Mouse (Mus musculus): ENCODE measurements at regions not wholly inside any gene's neighbourhood (a gene's known extent, or its start where the extent isn't known, plus 50 kb on each side); places are given as distances from the start of the nearest gene placed in this dataset.
A peak's percentile ranks its signal among the peaks of the same experiment; 100 is the strongest.

DNA sequence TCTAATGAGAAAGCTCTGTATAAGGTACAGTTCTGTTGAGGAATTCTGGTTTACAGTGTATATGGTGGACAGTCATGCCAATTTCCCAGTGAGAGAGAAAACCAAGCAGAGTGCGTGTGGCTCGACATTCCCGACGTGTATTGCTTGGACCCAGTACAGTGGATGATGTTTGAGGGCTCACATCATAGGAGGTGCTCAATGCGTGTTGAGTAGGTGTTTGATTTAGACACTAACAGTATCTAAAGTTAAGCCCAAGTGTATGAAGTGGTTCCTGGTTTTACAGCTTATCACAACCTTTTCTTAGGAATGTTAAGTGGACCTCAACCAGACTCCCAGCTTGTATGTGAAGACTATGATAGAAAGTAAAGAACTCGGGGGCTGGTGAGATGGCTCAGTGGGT is 96.2 kb upstream of the Tpm1 start:
- TF ChIP-seq MYOG (IDR thresholded peaks at IDR 0.05; ENCODE audit: control insufficient read depth in 1 of 3, insufficient read depth in 1 of 3, insufficient read length in 2 of 3, low read depth in 2 of 3) (no peak), TCF12 (IDR thresholded peaks at IDR 0.05; ENCODE audit: insufficient read depth, poor library complexity, severe bottlenecking) (no peak), POLR2A (IDR thresholded peaks at IDR 0.05; ENCODE audit: insufficient read length, low read depth) (no peak), REST (IDR thresholded peaks at IDR 0.05; ENCODE audit: insufficient read depth, insufficient read length) (no peak), TCF3 (IDR thresholded peaks at IDR 0.05; ENCODE audit: insufficient read length, low read depth) (no peak), MYOD1 (IDR thresholded peaks at IDR 0.05; ENCODE audit: control insufficient read depth in 1 of 3, insufficient read length in 2 of 3, low read depth in 2 of 3) (no peak), CEBPB (IDR thresholded peaks at IDR 0.05; ENCODE audit: insufficient read depth, poor library complexity, severe bottlenecking) (no peak), MAX (IDR thresholded peaks at IDR 0.05; ENCODE audit: low read depth) (no peak)
- Histone ChIP-seq H3K4me3 (no peak overlapping the region), H3K4me2 (ENCODE audit: low read depth) (no peak overlapping the region), H3K36me3 (ENCODE audit: control insufficient read depth, insufficient read depth) (no peaks in the 10 kb centered on the region), H3K79me2 (ENCODE audit: control insufficient read depth, insufficient read depth) (no peaks in the 10 kb centered on the region), H3K27me3 (ENCODE audit: control insufficient read depth, insufficient read depth, insufficient read length) (no peaks in the 10 kb centered on the region), H3ac (ENCODE audit: control insufficient read depth, insufficient read length) (no peak overlapping the region)

DNA sequence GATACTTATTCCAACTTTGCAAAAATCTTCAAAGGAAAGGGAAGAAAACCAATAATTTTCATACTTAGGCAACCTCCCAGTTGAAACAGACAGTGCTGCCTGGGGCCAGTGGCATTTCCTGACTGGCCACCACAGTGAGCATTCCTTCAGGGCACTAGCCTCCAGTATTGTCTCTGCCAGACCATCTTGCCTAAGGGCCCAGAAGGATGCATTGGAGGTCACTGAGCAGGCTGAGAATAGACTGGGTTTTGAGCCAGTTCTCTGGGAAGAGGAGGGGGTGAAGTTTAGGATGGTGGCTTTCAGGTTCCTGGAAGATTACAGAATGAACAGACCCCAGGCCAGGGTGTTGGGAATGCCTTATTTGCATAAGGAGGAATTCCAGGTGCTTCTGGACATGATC is 95.3 kb upstream of the Tpm1 start:
- no peak overlapping the region for H3K4me2 ChIP-seq (ENCODE audit: low read depth)
- H3K27me3 ChIP-seq (ENCODE audit: control insufficient read depth, insufficient read depth, insufficient read length), result no peaks in the 10 kb centered on the region
- H3ac ChIP-seq (ENCODE audit: control insufficient read depth, insufficient read length), result no peak overlapping the region
- no peak for TF ChIP-seq MYOG (IDR thresholded peaks at IDR 0.05; ENCODE audit: control insufficient read depth in 1 of 3, insufficient read depth in 1 of 3, insufficient read length in 2 of 3, low read depth in 2 of 3)
- TF ChIP-seq POLR2AphosphoS2 (IDR thresholded peaks at IDR 0.05; ENCODE audit: insufficient read length, low read depth), result no peak
- TF ChIP-seq POLR2A (IDR thresholded peaks at IDR 0.05; ENCODE audit: insufficient read length, low read depth), result no peak
- no peak for TF ChIP-seq SRF (IDR thresholded peaks at IDR 0.05; ENCODE audit: control insufficient read depth, insufficient read length, low read depth)
- TF ChIP-seq REST (IDR thresholded peaks at IDR 0.05; ENCODE audit: insufficient read depth, insufficient read length), result no peak
- TF ChIP-seq MAX (IDR thresholded peaks at IDR 0.05; ENCODE audit: low read depth), result no peak
- no peak for TF ChIP-seq E2F4 (IDR thresholded peaks at IDR 0.05; ENCODE audit: insufficient read depth)
- no peak for TF ChIP-seq TCF3 (IDR thresholded peaks at IDR 0.05; ENCODE audit: insufficient read length, low read depth)
- no peak for TF ChIP-seq CEBPB (IDR thresholded peaks at IDR 0.05; ENCODE audit: insufficient read depth, poor library complexity, severe bottlenecking)
- TF ChIP-seq MYOD1 (IDR thresholded peaks at IDR 0.05; ENCODE audit: control insufficient read depth in 1 of 3, insufficient read length in 2 of 3, low read depth in 2 of 3), result no peak
- TF ChIP-seq TCF12 (IDR thresholded peaks at IDR 0.05; ENCODE audit: insufficient read depth, poor library complexity, severe bottlenecking), result no peak
- TF ChIP-seq USF1 (IDR thresholded peaks at IDR 0.05; ENCODE audit: low read depth), result no peak
- H3K36me3 ChIP-seq (ENCODE audit: control insufficient read depth, insufficient read depth), result no peaks in the 10 kb centered on the region
- H3K79me2 ChIP-seq (ENCODE audit: control insufficient read depth, insufficient read depth), result no peaks in the 10 kb centered on the region
- H3K4me3 ChIP-seq, result no peak overlapping the region

DNA sequence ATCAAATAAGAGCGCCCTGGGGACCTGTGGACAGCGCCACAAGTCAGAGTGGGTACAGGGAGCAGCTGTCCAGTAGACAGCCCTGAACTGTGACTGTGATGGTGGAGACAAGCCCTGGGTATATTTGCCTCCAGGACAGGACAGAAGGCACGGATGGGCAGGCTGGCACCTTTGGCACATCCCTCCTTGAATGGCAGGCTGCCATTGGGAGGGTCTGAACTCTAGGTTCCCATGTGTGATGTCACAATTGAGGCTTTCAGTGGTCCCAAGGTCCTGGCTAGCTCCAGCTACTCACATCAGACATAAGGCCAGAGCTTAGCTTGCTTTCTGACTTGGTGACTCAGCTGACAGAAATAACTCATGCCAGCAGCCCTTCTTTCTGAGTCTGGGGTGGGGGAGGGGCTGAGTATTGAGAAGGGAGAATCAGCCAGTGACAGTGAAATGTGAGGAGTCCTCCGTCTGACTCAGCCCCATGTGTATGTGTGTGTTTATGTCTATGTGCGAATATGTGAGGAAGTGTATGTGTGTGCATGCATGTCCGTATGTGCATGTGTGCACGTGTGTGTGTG is 91.2 kb upstream of the Tpm1 start:
- H3K79me2 ChIP-seq (ENCODE audit: control insufficient read depth, insufficient read depth), result no peaks in the 10 kb centered on the region
- H3K4me2 ChIP-seq (ENCODE audit: low read depth), result peak overlapping the region; percentile 52
- no peaks in the 10 kb centered on the region for H3K36me3 ChIP-seq (ENCODE audit: control insufficient read depth, insufficient read depth)
- TF ChIP-seq USF1 (IDR thresholded peaks at IDR 0.05; ENCODE audit: low read depth), result no peak
- TF ChIP-seq REST (IDR thresholded peaks at IDR 0.05; ENCODE audit: insufficient read depth, insufficient read length), result peak; percentile 60
- peak; percentile 46 to 75 (median 55) for TF ChIP-seq MYOG (IDR thresholded peaks at IDR 0.05; ENCODE audit: control insufficient read depth in 1 of 3, insufficient read depth in 1 of 3, insufficient read length in 2 of 3, low read depth in 2 of 3)
- TF ChIP-seq MAX (IDR thresholded peaks at IDR 0.05; ENCODE audit: low read depth), result peak; percentile 57
- TF ChIP-seq MYOD1 (IDR thresholded peaks at IDR 0.05; ENCODE audit: control insufficient read depth in 1 of 3, insufficient read length in 2 of 3, low read depth in 2 of 3), result peak in 2 of 3 experiments; percentile 60 to 68
- TF ChIP-seq E2F4 (IDR thresholded peaks at IDR 0.05; ENCODE audit: insufficient read depth), result no peak
- TF ChIP-seq CEBPB (IDR thresholded peaks at IDR 0.05; ENCODE audit: insufficient read depth, poor library complexity, severe bottlenecking), result no peak
- no peak overlapping the region for H3K4me3 ChIP-seq
- no peaks in the 10 kb centered on the region for H3K27me3 ChIP-seq (ENCODE audit: control insufficient read depth, insufficient read depth, insufficient read length)
- H3ac ChIP-seq (ENCODE audit: control insufficient read depth, insufficient read length), result no peak overlapping the region

DNA sequence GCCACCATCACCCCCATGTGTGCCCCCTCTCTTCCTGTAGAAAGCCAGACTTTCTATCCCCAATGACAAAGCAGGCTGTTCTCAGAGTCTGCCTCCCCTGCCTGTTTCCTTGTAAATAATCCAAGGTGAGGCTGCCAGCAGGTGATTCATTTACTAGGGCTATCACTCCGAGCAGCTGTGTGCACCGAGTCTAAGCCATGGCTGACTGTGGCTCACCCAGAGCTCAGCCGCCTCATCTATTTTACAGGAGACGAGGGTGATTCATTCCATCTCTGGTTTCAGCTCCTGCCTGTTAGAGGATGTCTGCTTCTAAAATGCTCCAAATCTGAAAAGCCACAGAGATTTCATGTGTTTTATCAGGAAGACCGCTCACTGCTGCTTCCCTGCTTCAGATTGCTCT is 88.5 kb upstream of the Tpm1 start:
- H3K27me3 ChIP-seq (ENCODE audit: control insufficient read depth, insufficient read depth, insufficient read length), result no peaks in the 10 kb centered on the region
- no peak overlapping the region for H3K4me3 ChIP-seq
- H3K79me2 ChIP-seq (ENCODE audit: control insufficient read depth, insufficient read depth), result no peaks in the 10 kb centered on the region
- no peaks in the 10 kb centered on the region for H3K36me3 ChIP-seq (ENCODE audit: control insufficient read depth, insufficient read depth)
- H3ac ChIP-seq (ENCODE audit: control insufficient read depth, insufficient read length), result no peak overlapping the region
- peak overlapping the region; percentile 87 for H3K4me2 ChIP-seq (ENCODE audit: low read depth)
- TF ChIP-seq MYOD1 (IDR thresholded peaks at IDR 0.05; ENCODE audit: control insufficient read depth in 1 of 3, insufficient read length in 2 of 3, low read depth in 2 of 3) (peak in 2 of 3 experiments; percentile 68 to 74), POLR2A (IDR thresholded peaks at IDR 0.05; ENCODE audit: insufficient read length, low read depth) (peak; percentile 29), SRF (IDR thresholded peaks at IDR 0.05; ENCODE audit: control insufficient read depth, insufficient read length, low read depth) (no peak), MAX (IDR thresholded peaks at IDR 0.05; ENCODE audit: low read depth) (no peak), MYOG (IDR thresholded peaks at IDR 0.05; ENCODE audit: control insufficient read depth in 1 of 3, insufficient read depth in 1 of 3, insufficient read length in 2 of 3, low read depth in 2 of 3) (peak in 2 of 3 experiments; percentile 19 to 75)

DNA sequence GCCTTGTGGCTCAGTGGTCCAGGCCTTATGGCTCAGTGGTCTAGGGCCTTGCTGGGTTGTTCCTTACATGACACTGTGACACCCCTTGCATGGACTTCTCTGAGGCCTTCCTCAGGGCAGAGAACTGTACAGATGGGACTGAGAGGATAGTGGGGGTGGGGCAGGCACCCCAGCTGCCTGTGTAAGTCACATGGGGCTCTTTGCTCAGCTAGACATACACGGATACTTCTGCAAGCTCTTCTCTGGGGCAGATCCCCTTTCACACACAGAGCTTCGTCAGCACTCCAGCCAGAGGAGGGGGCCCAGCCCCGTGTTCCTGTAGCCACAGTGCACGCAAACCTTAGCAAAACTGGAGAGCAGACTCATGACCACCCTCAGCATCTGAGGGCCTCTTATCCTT is 87.9 kb upstream of the Tpm1 start:
- TF ChIP-seq POLR2A (IDR thresholded peaks at IDR 0.05; ENCODE audit: insufficient read length, low read depth) (no peak), TCF3 (IDR thresholded peaks at IDR 0.05; ENCODE audit: insufficient read length, low read depth) (no peak), SRF (IDR thresholded peaks at IDR 0.05; ENCODE audit: control insufficient read depth, insufficient read length, low read depth) (no peak), TCF12 (IDR thresholded peaks at IDR 0.05; ENCODE audit: insufficient read depth, poor library complexity, severe bottlenecking) (no peak), POLR2AphosphoS2 (IDR thresholded peaks at IDR 0.05; ENCODE audit: insufficient read length, low read depth) (no peak), REST (IDR thresholded peaks at IDR 0.05; ENCODE audit: insufficient read depth, insufficient read length) (no peak), MAX (IDR thresholded peaks at IDR 0.05; ENCODE audit: low read depth) (no peak), USF1 (IDR thresholded peaks at IDR 0.05; ENCODE audit: low read depth) (peak; percentile 71), MYOD1 (IDR thresholded peaks at IDR 0.05; ENCODE audit: control insufficient read depth in 1 of 3, insufficient read length in 2 of 3, low read depth in 2 of 3) (peak; percentile 34 to 76 (median 67)), E2F4 (IDR thresholded peaks at IDR 0.05; ENCODE audit: insufficient read depth) (no peak), MYOG (IDR thresholded peaks at IDR 0.05; ENCODE audit: control insufficient read depth in 1 of 3, insufficient read depth in 1 of 3, insufficient read length in 2 of 3, low read depth in 2 of 3) (peak in 1 of 3 experiments; percentile 14)
- H3K27me3 ChIP-seq (ENCODE audit: control insufficient read depth, insufficient read depth, insufficient read length), result no peaks in the 10 kb centered on the region
- no peak overlapping the region for H3K4me3 ChIP-seq
- no peaks in the 10 kb centered on the region for H3K79me2 ChIP-seq (ENCODE audit: control insufficient read depth, insufficient read depth)
- no peaks in the 10 kb centered on the region for H3K36me3 ChIP-seq (ENCODE audit: control insufficient read depth, insufficient read depth)
- H3ac ChIP-seq (ENCODE audit: control insufficient read depth, insufficient read length), result no peak overlapping the region
- H3K4me2 ChIP-seq (ENCODE audit: low read depth), result peak overlapping the region; percentile 87
